ENCODE assay signal across 11 mouse cellular contexts in genomic region chr5:44223341-44223881, GRCm38 (mm10). TPM values are rescaled to one million over a fixed set of nuclear protein-coding genes. Genes with fewer than 3 reads are reported as not detected.
DNase-seq lines count a peak whose midpoint lies in the region; ATAC-seq and TF ChIP-seq lines count a peak whose summit lies in the region.
"Had no signal": no experiment of that assay in that cellular context is flagged by ENCODE, and none has a peak within 500 bp of the region (broad histone marks: within the 10 kb centered on the region; RNA-seq: fewer than 3 reads in every experiment).

No protein-coding gene starts in this region.

- peaks cover 20% of the 10 kb centered on the region for H3K4me1 ChIP-seq in lung, adult 2 months (ENCODE audit: control insufficient read depth, insufficient read depth, low read length)
- H3K4me1 ChIP-seq in liver, embryonic 14.5 days (replicated peaks; ENCODE audit: control insufficient read depth in 2 of 2, insufficient read depth in 2 of 2, low read length in 1 of 2), result peaks cover 21 to 41% of the 10 kb centered on the region in 2 experiments
- H3K4me1 ChIP-seq in midbrain, embryonic 13.5 days (replicated peaks), result peaks cover 40% of the 10 kb centered on the region

- TF ChIP-seq CTCF in lung, adult 2 months (IDR thresholded peaks at IDR 0.05; ENCODE audit: insufficient read depth, low read length), result no peak
- no peak for TF ChIP-seq CTCF in liver, embryonic 14.5 days (IDR thresholded peaks at IDR 0.05; ENCODE audit: low read depth)

- DNase-seq in lung, postnatal 25 days (ENCODE audit: low spot score), result peak; percentile 18
- no peak for DNase-seq in lung, adult 2 months
- peak; percentile 66 for DNase-seq in c-Kit-positive CD71-positive TER-119-negative erythroid progenitor cells, embryonic 14.5 days (ENCODE audit: low read depth)
- DNase-seq in liver, embryonic 14.5 days (ENCODE audit: low read depth in 3 of 3, low spot score in 3 of 3), result peak; percentile 58 to 65 (median 59)
- peak; percentile 61 for DNase-seq in thymus, postnatal 0 days (ENCODE audit: low spot score)
- no peak for DNase-seq in kidney, adult 18-20 months
- no peak for DNase-seq in gastrocnemius, postnatal 4 days (ENCODE audit: low spot score in 2 of 2)
- DNase-seq: layer of hippocampus, adult 9-11 months had no signal

- peak; percentile 69 for TF ChIP-seq EP300 in liver, embryonic 14.5 days (IDR thresholded peaks at IDR 0.05; ENCODE audit: low read depth)

- H3K4me3 ChIP-seq in lung, adult 2 months (replicated peaks; ENCODE audit: extremely low read depth, low read depth, low read length), result no peak overlapping the region
- H3K4me3 ChIP-seq in liver, embryonic 14.5 days (ENCODE audit: insufficient read depth in 1 of 2, low read depth in 2 of 2, low read length in 2 of 2), result peak overlapping the region; percentile 41 to 89
- no peak overlapping the region for H3K4me3 ChIP-seq in midbrain, embryonic 13.5 days (replicated peaks)
- H3K4me3 ChIP-seq: forebrain, embryonic 12.5 days; limb, embryonic 15.5 days had no signal

- no peaks in the 10 kb centered on the region for H3K9me3 ChIP-seq in liver, embryonic 14.5 days (ENCODE audit: control insufficient read depth, low read length)
- H3K9me3 ChIP-seq in midbrain, embryonic 13.5 days, result no peaks in the 10 kb centered on the region
- H3K9me3 ChIP-seq: forebrain, embryonic 12.5 days; limb, embryonic 15.5 days had no signal

- no peaks in the 10 kb centered on the region for H3K36me3 ChIP-seq in liver, embryonic 14.5 days (replicated peaks; ENCODE audit: control insufficient read depth, insufficient read depth, low read depth)
- H3K36me3 ChIP-seq in midbrain, embryonic 13.5 days, result no peaks in the 10 kb centered on the region
- H3K36me3 ChIP-seq: limb, embryonic 15.5 days had no signal

- peak overlapping the region; percentile 78 for H3K27ac ChIP-seq in liver, embryonic 14.5 days
- H3K27ac ChIP-seq in midbrain, embryonic 13.5 days, result no peak overlapping the region
- H3K27ac ChIP-seq: forebrain, embryonic 12.5 days; limb, embryonic 15.5 days had no signal

- H3K9ac ChIP-seq in liver, embryonic 14.5 days (replicated peaks), result peak overlapping the region; percentile 2
- no peak overlapping the region for H3K9ac ChIP-seq in midbrain, embryonic 13.5 days (replicated peaks)
- H3K9ac ChIP-seq: forebrain, embryonic 12.5 days; limb, embryonic 15.5 days had no signal

- 59% methylated on average over 16 of the region's 16 CpGs for WGBS in lung, adult 2 months
- 22% methylated on average over 16 of the region's 16 CpGs for WGBS in liver, embryonic 14.5 days (ENCODE audit: insufficient replicate concordance)
- WGBS in midbrain, embryonic 13.5 days, result 85% methylated on average over 16 of the region's 16 CpGs

- no peak for TF ChIP-seq POLR2A in lung, adult 2 months (IDR thresholded peaks at IDR 0.05; ENCODE audit: borderline replicate concordance, extremely low read depth, low read depth, low read length)

- H3K27me3 ChIP-seq in liver, embryonic 14.5 days (ENCODE audit: control insufficient read depth, insufficient read depth, low read length), result no peaks in the 10 kb centered on the region
- no peaks in the 10 kb centered on the region for H3K27me3 ChIP-seq in midbrain, embryonic 13.5 days
- H3K27me3 ChIP-seq: forebrain, embryonic 12.5 days; limb, embryonic 15.5 days had no signal

- peak; percentile 57 for ATAC-seq in liver, embryonic 14.5 days (ENCODE audit: insufficient read depth)
- no peak for ATAC-seq in midbrain, embryonic 13.5 days

- peak overlapping the region; percentile 83 for H3K4me2 ChIP-seq in liver, embryonic 14.5 days (ENCODE audit: low read depth)
- no peak overlapping the region for H3K4me2 ChIP-seq in midbrain, embryonic 13.5 days (replicated peaks)
- H3K4me2 ChIP-seq: limb, embryonic 15.5 days had no signal

RNA-seq across cellular contexts. Expression of gene Tapt1, which starts 3.0 kb away (rescaled TPM):
- 26.1 and 31.8 TPM in 2 replicates for polyA plus RNA-seq in lung, adult 2 months (2012; rRNA removed)
- 26.0 and 30.9 TPM in 2 replicates for polyA plus RNA-seq in liver, embryonic 14.5 days (2012; rRNA removed)
- 31.2 and 38.5 TPM in 2 replicates for polyA plus RNA-seq in liver, embryonic 14.5 days (2014; fragmentation: Nextera tagmentation; extraction: Ambion mirVana)
- polyA plus RNA-seq in thymus, postnatal 0 days (2015; fragmentation: Nextera tagmentation; extraction: Ambion mirVana), result 104 and 126 TPM in 2 replicates
- 10 to 100 TPM; 40.7 TPM for total RNA-seq in gastrocnemius, postnatal 4 days (2021)
- polyA plus RNA-seq in midbrain, embryonic 13.5 days (2015; fragmentation: Nextera tagmentation; extraction: Ambion mirVana), result 25.6 and 28.5 TPM in 2 replicates

Comparison
In these comparisons a context has a peak if more than half of its experiments do, and no peak if none do; other contexts are left out.
1. DNase-seq: peak in lung, postnatal 25 days (single experiment), c-Kit-positive CD71-positive TER-119-negative erythroid progenitor cells, embryonic 14.5 days (single experiment), liver, embryonic 14.5 days (3 of 3) and thymus, postnatal 0 days (single experiment); none in lung, adult 2 months (single experiment), kidney, adult 18-20 months (single experiment) and gastrocnemius, postnatal 4 days (0 of 2).
2. H3K4me3 ChIP-seq: peak in liver, embryonic 14.5 days (2 of 2); none in lung, adult 2 months (single experiment) and midbrain, embryonic 13.5 days (single experiment).